Mouse (Mus musculus) right cerebral cortex, postnatal 10 days (tissue): ENCODE results near the gene Sox14.

ENCODE experiments used
- DNase-seq, 2 experiments: peaks; one replicate each; pipeline ENCODE4 v3.0.0; 2021; ENCODE audit warnings: low spot score in 2 of 2

The Sox14 gene

GRCm38 (mm10) chr9:99875618-99876372 lies at the start of gene Sox14:
Gene Sox14 (minus strand): TSS chr9:99876170.
- no peak for DNase-seq

GRCm38 (mm10) chr9:99879311-99879710 lies 3.3 kb upstream of the Sox14 start:
- DNase-seq = no peak

- no peak for DNase-seq
These were observed 2.6 kb upstream of the Sox14 start for GRCm38 (mm10) chr9:99878588-99878987.

- DNase-seq = no peak
These were observed 1.1 kb upstream of the Sox14 start for GRCm38 (mm10) chr9:99877056-99877546.

GRCm38 (mm10) chr9:99876373-99877055 lies 544 bp upstream of the Sox14 start:
- DNase-seq = no peak

- DNase-seq = no peak
These were observed 994 bp downstream of the Sox14 start for GRCm38 (mm10) chr9:99874735-99875617.

GRCm38 (mm10) chr9:99873721-99874120 lies 2.2 kb downstream of the Sox14 start:
- no peak for DNase-seq

GRCm38 (mm10) chr9:99873116-99873620 lies 2.8 kb downstream of the Sox14 start:
- DNase-seq = no peak

- DNase-seq = no peak
These were observed 3.5 kb downstream of the Sox14 start for GRCm38 (mm10) chr9:99872204-99873115.

- DNase-seq = no peak
These were observed 4.3 kb downstream of the Sox14 start for GRCm38 (mm10) chr9:99871556-99872203.

GRCm38 (mm10) chr9:99870780-99871555 lies 5.0 kb downstream of the Sox14 start:
- DNase-seq = no peak

- DNase-seq = no peak
These were observed 5.8 kb downstream of the Sox14 start for GRCm38 (mm10) chr9:99869936-99870779.

- DNase-seq = no peak
These were observed 6.7 kb downstream of the Sox14 start for GRCm38 (mm10) chr9:99869275-99869674.

- DNase-seq = no peak
These were observed 7.4 kb downstream of the Sox14 start for GRCm38 (mm10) chr9:99868606-99869005.

- DNase-seq = no peak
These were observed 7.9 kb downstream of the Sox14 start for GRCm38 (mm10) chr9:99868054-99868453.

- DNase-seq = no peak
These were observed 13.0 kb downstream of the Sox14 start for GRCm38 (mm10) chr9:99862936-99863335.

GRCm38 (mm10) chr9:99854486-99854885 lies 21.5 kb downstream of the Sox14 start:
- no peak for DNase-seq

- DNase-seq = no peak
These were observed 22.6 kb downstream of the Sox14 start for GRCm38 (mm10) chr9:99853356-99853755.

- DNase-seq = no peak
These were observed 25.6 kb downstream of the Sox14 start for GRCm38 (mm10) chr9:99850354-99850753.
